Mouse (Mus musculus): ENCODE data around the gene Edil3. TPM values are rescaled to one million over a fixed set of nuclear protein-coding genes. Genes with fewer than 3 reads are reported as not detected.

Gene Edil3
- polyA plus RNA-seq, 1 experiment from 2014 or later: 5.8 TPM

- Histone ChIP-seq H3K27ac (replicated peaks in 1 of 2; ENCODE audit: control insufficient read depth in 1 of 2, insufficient read depth in 1 of 2, low read depth in 2 of 2, low read length in 2 of 2) (no peak overlapping the region), H3K9me3 (ENCODE audit: control insufficient read depth, low read length) (no peaks in the 10 kb centered on the region), H3K36me3 (ENCODE audit: control insufficient read depth, insufficient read depth, low read length) (no peaks in the 10 kb centered on the region), H3K4me3 (ENCODE audit: control insufficient read depth in 1 of 2, insufficient read depth in 1 of 2, low read depth in 1 of 2, low read length in 2 of 2) (no peak overlapping the region), H3K4me1 (ENCODE audit: control insufficient read depth in 2 of 2, insufficient read depth in 2 of 2, low read length in 2 of 2) (no peaks in the 10 kb centered on the region), H3K9ac (ENCODE audit: low read length) (no peak overlapping the region), H3K27me3 (ENCODE audit: control insufficient read depth, insufficient read depth, low read length) (no peaks in the 10 kb centered on the region), H3K4me2 (ENCODE audit: low read length) (no peak overlapping the region)
- ATAC-seq (ENCODE audit: insufficient number of reproducible peaks, insufficient read depth, low FRiP score, low read depth): no peak
- 85% methylated on average over 2 of the region's 2 CpGs for WGBS
These were observed 58.7 kb downstream of the Edil3 start for GRCm38 (mm10) chr13:88879960-88880359.

DNA sequence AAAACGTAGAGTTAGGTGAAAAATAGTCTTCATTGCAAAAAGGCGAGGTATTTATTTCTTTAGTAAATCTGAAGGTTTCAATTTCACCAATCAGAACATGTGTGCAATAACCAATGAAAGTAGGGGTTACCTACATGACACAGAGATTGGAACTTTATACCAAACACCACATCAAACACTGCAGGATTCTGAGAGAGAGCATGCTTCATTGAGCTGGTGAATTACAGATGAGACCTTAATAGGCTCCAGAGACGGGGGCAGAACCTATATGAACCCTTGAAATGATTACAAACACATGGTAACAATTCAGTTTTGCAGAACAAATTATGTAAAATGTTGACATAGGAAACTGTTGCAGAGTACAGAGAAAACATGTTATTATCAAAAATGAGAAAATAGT, 69.5 kb downstream of the Edil3 start:
- Histone ChIP-seq H3K4me1 (ENCODE audit: control insufficient read depth in 2 of 2, insufficient read depth in 2 of 2, low read length in 2 of 2) (no peaks in the 10 kb centered on the region), H3K4me3 (ENCODE audit: control insufficient read depth in 1 of 2, insufficient read depth in 1 of 2, low read depth in 1 of 2, low read length in 2 of 2) (no peak overlapping the region), H3K4me2 (ENCODE audit: low read length) (no peak overlapping the region), H3K27ac (replicated peaks in 1 of 2; ENCODE audit: control insufficient read depth in 1 of 2, insufficient read depth in 1 of 2, low read depth in 2 of 2, low read length in 2 of 2) (no peak overlapping the region), H3K27me3 (ENCODE audit: control insufficient read depth, insufficient read depth, low read length) (no peaks in the 10 kb centered on the region), H3K36me3 (ENCODE audit: control insufficient read depth, insufficient read depth, low read length) (no peaks in the 10 kb centered on the region), H3K9ac (ENCODE audit: low read length) (no peak overlapping the region), H3K9me3 (ENCODE audit: control insufficient read depth, low read length) (no peaks in the 10 kb centered on the region)
- 78% methylated on average over 3 of the region's 3 CpGs for WGBS
- no peak for ATAC-seq (ENCODE audit: insufficient number of reproducible peaks, insufficient read depth, low FRiP score, low read depth)

DNA sequence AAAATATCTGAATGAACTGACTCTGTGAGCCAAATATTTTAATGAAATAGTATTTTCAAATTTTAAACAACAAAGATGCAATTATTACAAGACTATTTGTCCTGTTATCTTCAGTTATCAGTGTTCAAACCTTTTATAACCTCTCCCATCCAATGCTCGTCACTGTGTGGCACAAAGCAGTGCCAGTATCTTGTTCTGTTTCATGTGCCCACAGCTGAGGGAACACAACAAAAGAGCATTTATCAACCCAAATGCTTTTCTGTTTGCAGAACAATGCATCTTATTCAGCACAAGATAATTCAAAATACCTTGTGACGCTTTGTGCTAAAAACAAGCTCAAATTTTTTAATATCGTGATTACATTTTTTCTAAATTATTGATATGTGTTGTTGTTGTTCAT, 78.8 kb downstream of the Edil3 start:
- H3K27me3 ChIP-seq (ENCODE audit: control insufficient read depth, insufficient read depth, low read length): no peaks in the 10 kb centered on the region
- no peak overlapping the region for H3K9ac ChIP-seq (ENCODE audit: low read length)
- no peak for ATAC-seq (ENCODE audit: insufficient number of reproducible peaks, insufficient read depth, low FRiP score, low read depth)
- no peak overlapping the region for H3K4me3 ChIP-seq (ENCODE audit: control insufficient read depth in 1 of 2, insufficient read depth in 1 of 2, low read depth in 1 of 2, low read length in 2 of 2)
- H3K4me2 ChIP-seq (ENCODE audit: low read length): no peak overlapping the region
- H3K27ac ChIP-seq (replicated peaks in 1 of 2; ENCODE audit: control insufficient read depth in 1 of 2, insufficient read depth in 1 of 2, low read depth in 2 of 2, low read length in 2 of 2): no peak overlapping the region
- no peaks in the 10 kb centered on the region for H3K36me3 ChIP-seq (ENCODE audit: control insufficient read depth, insufficient read depth, low read length)
- no peaks in the 10 kb centered on the region for H3K4me1 ChIP-seq (ENCODE audit: control insufficient read depth in 2 of 2, insufficient read depth in 2 of 2, low read length in 2 of 2)
- H3K9me3 ChIP-seq (ENCODE audit: control insufficient read depth, low read length): no peaks in the 10 kb centered on the region
- WGBS: 82% methylated on average over 3 of the region's 3 CpGs

- H3K9ac ChIP-seq (ENCODE audit: low read length): no peak overlapping the region
- whole genome bisulfite sequencing: 95% methylated on average over 1 of the region's 1 CpGs
- H3K4me3 ChIP-seq (ENCODE audit: control insufficient read depth in 1 of 2, insufficient read depth in 1 of 2, low read depth in 1 of 2, low read length in 2 of 2): no peak overlapping the region
- H3K4me1 ChIP-seq (ENCODE audit: control insufficient read depth in 2 of 2, insufficient read depth in 2 of 2, low read length in 2 of 2): no peaks in the 10 kb centered on the region
- no peaks in the 10 kb centered on the region for H3K9me3 ChIP-seq (ENCODE audit: control insufficient read depth, low read length)
- H3K27ac ChIP-seq (replicated peaks in 1 of 2; ENCODE audit: control insufficient read depth in 1 of 2, insufficient read depth in 1 of 2, low read depth in 2 of 2, low read length in 2 of 2): no peak overlapping the region
- no peak for ATAC-seq (ENCODE audit: insufficient number of reproducible peaks, insufficient read depth, low FRiP score, low read depth)
- H3K4me2 ChIP-seq (ENCODE audit: low read length): no peak overlapping the region
- no peaks in the 10 kb centered on the region for H3K36me3 ChIP-seq (ENCODE audit: control insufficient read depth, insufficient read depth, low read length)
- H3K27me3 ChIP-seq (ENCODE audit: control insufficient read depth, insufficient read depth, low read length): no peaks in the 10 kb centered on the region
These were observed 86.1 kb downstream of the Edil3 start for GRCm38 (mm10) chr13:88907405-88907804.

GRCm38 (mm10) chr13:88908187-88908586, 86.9 kb downstream of the Edil3 start:
- Histone ChIP-seq H3K4me3 (ENCODE audit: control insufficient read depth in 1 of 2, insufficient read depth in 1 of 2, low read depth in 1 of 2, low read length in 2 of 2) (no peak overlapping the region), H3K9ac (ENCODE audit: low read length) (no peak overlapping the region), H3K4me2 (ENCODE audit: low read length) (no peak overlapping the region), H3K27me3 (ENCODE audit: control insufficient read depth, insufficient read depth, low read length) (no peaks in the 10 kb centered on the region), H3K36me3 (ENCODE audit: control insufficient read depth, insufficient read depth, low read length) (no peaks in the 10 kb centered on the region), H3K9me3 (ENCODE audit: control insufficient read depth, low read length) (no peaks in the 10 kb centered on the region), H3K27ac (replicated peaks in 1 of 2; ENCODE audit: control insufficient read depth in 1 of 2, insufficient read depth in 1 of 2, low read depth in 2 of 2, low read length in 2 of 2) (no peak overlapping the region), H3K4me1 (ENCODE audit: control insufficient read depth in 2 of 2, insufficient read depth in 2 of 2, low read length in 2 of 2) (no peaks in the 10 kb centered on the region)
- no peak for ATAC-seq (ENCODE audit: insufficient number of reproducible peaks, insufficient read depth, low FRiP score, low read depth)
- 49% methylated on average over 1 of the region's 1 CpGs for WGBS

DNA sequence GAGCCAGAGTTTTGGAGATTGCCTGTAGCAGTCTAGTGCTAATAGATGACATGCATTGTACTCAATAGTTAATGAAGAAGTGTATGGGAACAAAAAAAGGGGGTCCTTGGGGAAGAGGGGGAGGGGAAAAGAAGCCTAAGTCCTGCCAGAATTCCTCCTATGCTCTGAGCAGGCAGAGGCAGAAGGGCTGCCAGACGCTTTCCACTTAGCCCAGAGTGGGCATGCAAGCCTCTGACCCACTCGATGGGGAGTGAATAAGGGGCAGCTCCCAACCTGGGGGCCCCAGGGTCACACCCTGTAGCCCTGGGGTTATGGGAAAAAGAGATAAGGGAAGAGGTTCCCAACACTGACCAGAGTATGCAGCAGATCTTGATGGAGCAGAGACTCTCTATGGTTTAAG, 95.2 kb downstream of the Edil3 start:
- no peaks in the 10 kb centered on the region for H3K27me3 ChIP-seq (ENCODE audit: control insufficient read depth, insufficient read depth, low read length)
- no peak overlapping the region for H3K9ac ChIP-seq (ENCODE audit: low read length)
- H3K36me3 ChIP-seq (ENCODE audit: control insufficient read depth, insufficient read depth, low read length): no peaks in the 10 kb centered on the region
- H3K27ac ChIP-seq (replicated peaks in 1 of 2; ENCODE audit: control insufficient read depth in 1 of 2, insufficient read depth in 1 of 2, low read depth in 2 of 2, low read length in 2 of 2): no peak overlapping the region
- no peak for ATAC-seq (ENCODE audit: insufficient number of reproducible peaks, insufficient read depth, low FRiP score, low read depth)
- no peaks in the 10 kb centered on the region for H3K9me3 ChIP-seq (ENCODE audit: control insufficient read depth, low read length)
- H3K4me3 ChIP-seq (ENCODE audit: control insufficient read depth in 1 of 2, insufficient read depth in 1 of 2, low read depth in 1 of 2, low read length in 2 of 2): no peak overlapping the region
- H3K4me1 ChIP-seq (ENCODE audit: control insufficient read depth in 2 of 2, insufficient read depth in 2 of 2, low read length in 2 of 2): no peaks in the 10 kb centered on the region
- 50% methylated on average over 2 of the region's 2 CpGs for WGBS
- no peak overlapping the region for H3K4me2 ChIP-seq (ENCODE audit: low read length)

DNA sequence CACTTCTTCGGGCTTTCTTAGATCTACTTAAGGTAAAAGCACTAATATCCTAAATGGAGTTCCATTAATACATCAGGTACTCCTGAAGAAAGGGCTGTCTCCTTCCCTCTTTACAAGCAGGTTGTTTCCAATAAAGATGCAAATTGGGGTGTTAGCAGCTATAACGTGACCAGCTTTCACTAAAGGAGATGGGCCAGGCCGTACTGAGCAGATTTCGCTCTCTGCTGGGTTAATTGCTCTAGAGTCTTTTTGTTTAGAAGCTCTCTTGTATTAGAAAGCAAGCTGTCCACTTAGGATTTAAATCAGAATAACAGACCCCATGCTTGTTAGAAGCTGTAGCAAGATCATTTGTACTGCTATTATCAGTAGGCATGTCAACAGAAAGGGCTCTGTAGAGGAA, 108.4 kb downstream of the Edil3 start:
- Histone ChIP-seq H3K4me2 (ENCODE audit: low read length) (no peak overlapping the region), H3K27me3 (ENCODE audit: control insufficient read depth, insufficient read depth, low read length) (no peaks in the 10 kb centered on the region), H3K4me1 (ENCODE audit: control insufficient read depth in 2 of 2, insufficient read depth in 2 of 2, low read length in 2 of 2) (no peaks in the 10 kb centered on the region), H3K27ac (replicated peaks in 1 of 2; ENCODE audit: control insufficient read depth in 1 of 2, insufficient read depth in 1 of 2, low read depth in 2 of 2, low read length in 2 of 2) (no peak overlapping the region), H3K4me3 (ENCODE audit: control insufficient read depth in 1 of 2, insufficient read depth in 1 of 2, low read depth in 1 of 2, low read length in 2 of 2) (no peak overlapping the region), H3K9ac (ENCODE audit: low read length) (no peak overlapping the region), H3K9me3 (ENCODE audit: control insufficient read depth, low read length) (no peaks in the 10 kb centered on the region), H3K36me3 (ENCODE audit: control insufficient read depth, insufficient read depth, low read length) (no peaks in the 10 kb centered on the region)
- 69% methylated on average over 4 of the region's 4 CpGs for WGBS
- ATAC-seq (ENCODE audit: insufficient number of reproducible peaks, insufficient read depth, low FRiP score, low read depth): no peak

GRCm38 (mm10) chr13:88938564-88938963, 117.3 kb downstream of the Edil3 start:
- no peaks in the 10 kb centered on the region for H3K27me3 ChIP-seq (ENCODE audit: control insufficient read depth, insufficient read depth, low read length)
- H3K4me1 ChIP-seq (ENCODE audit: control insufficient read depth in 2 of 2, insufficient read depth in 2 of 2, low read length in 2 of 2): no peaks in the 10 kb centered on the region
- no peak overlapping the region for H3K4me2 ChIP-seq (ENCODE audit: low read length)
- no peak overlapping the region for H3K9ac ChIP-seq (ENCODE audit: low read length)
- H3K9me3 ChIP-seq (ENCODE audit: control insufficient read depth, low read length): no peaks in the 10 kb centered on the region
- 49% methylated on average over 2 of the region's 2 CpGs for WGBS
- no peak overlapping the region for H3K4me3 ChIP-seq (ENCODE audit: control insufficient read depth in 1 of 2, insufficient read depth in 1 of 2, low read depth in 1 of 2, low read length in 2 of 2)
- H3K27ac ChIP-seq (replicated peaks in 1 of 2; ENCODE audit: control insufficient read depth in 1 of 2, insufficient read depth in 1 of 2, low read depth in 2 of 2, low read length in 2 of 2): no peak overlapping the region
- H3K36me3 ChIP-seq (ENCODE audit: control insufficient read depth, insufficient read depth, low read length): no peaks in the 10 kb centered on the region
- ATAC-seq (ENCODE audit: insufficient number of reproducible peaks, insufficient read depth, low FRiP score, low read depth): no peak
